Mouse (Mus musculus) naive thymus-derived CD4-positive, alpha-beta T cell, adult 2 months (primary cell): ENCODE results near the gene Jazf1.

Experiments used
- DNase-seq: peaks from one replicate; pipeline ENCODE4 v3.0.0-alpha.2; 2011; ENCODE audit warnings: low read depth

The Jazf1 gene

DNA sequence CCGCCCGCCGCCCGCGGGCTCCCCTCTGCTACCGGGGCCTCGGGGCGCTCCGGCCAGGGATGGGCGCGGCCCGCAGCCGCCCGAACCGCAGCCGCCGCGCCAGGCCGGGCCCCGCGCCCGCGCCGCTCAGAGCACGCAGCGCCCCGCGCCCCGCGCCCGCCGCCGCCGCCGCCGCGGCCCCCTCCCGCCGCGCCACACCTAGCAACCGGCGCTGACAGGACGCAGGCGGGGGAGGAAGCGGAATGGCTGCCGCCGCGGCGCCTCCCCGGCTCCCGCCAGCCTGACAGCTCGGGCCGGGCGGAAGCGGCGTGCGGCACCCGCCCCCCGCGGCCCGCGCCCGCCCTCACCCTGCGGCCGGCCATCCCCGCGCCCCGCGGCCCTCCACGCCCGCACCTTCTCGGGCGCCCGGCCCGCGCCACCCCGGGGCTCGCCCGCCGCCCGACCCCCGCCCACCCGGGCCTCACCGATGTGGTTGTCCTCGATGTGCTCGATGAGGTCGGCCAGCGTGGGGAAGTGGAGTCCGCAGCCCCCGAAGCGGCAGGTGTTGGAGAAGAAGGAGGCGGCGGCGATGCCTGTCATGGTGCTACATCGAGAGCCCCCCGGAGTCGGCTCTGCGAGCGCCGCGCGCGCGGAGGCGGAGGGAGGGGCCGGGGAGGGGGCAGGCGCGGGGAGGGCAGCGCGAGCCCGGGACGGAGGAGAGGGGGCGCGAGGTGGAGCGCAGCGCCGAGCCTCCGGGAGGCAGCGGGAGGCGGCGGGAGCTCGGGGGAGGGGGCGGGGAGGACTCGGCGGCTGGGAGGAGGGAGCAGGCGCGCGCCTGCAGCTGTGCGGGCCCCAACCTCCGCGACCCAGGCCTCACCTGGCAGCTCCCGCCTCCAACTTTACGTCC, at the start of gene Jazf1:
TSS of gene Jazf1 (minus strand) at position 643 of the 886 bp plus-strand sequence.
- DNase-seq = peak; percentile 55

GRCm38 (mm10) chr6:53117855-53118254, 49.4 kb upstream of the Jazf1 start:
- no peak for DNase-seq

DNA sequence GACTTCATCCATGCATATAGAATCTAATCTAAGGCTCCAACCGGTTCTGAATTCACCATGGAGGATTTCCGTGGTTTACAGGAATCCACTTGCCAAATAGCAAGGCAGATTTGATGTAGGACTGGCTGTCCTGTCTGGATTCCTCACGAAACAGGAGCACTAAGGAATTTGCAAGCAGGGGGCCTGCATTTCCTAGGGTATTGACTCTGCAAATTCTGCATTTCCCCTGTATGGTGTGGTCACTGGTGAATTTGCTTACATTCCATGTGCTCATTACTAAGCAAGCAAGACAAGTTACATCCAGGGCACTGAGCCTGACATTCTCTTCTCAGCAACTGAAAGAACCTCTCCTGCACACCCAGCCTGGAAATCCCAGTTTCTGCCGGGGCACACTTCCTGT, 18.4 kb upstream of the Jazf1 start:
- DNase-seq = no peak

DNA sequence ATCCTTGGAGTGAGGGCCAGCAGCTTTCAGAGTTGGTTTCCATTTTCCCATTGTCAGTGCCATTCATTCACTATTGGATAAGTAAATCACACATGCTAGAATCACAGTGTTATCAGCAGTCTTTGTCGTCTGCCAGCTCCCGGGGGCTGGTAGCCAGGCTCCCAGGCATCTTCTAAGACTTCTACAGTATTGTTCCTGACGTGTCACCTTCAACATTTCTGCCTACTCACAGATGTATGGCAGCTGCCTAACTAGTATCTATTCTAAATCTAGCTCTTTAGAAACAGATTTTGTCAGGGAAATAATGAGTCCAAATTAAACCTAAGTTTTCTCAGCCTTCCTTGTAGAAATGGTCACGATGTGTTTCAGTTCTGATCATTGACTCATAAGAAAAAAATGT, 12.8 kb upstream of the Jazf1 start:
- DNase-seq = no peak

DNA sequence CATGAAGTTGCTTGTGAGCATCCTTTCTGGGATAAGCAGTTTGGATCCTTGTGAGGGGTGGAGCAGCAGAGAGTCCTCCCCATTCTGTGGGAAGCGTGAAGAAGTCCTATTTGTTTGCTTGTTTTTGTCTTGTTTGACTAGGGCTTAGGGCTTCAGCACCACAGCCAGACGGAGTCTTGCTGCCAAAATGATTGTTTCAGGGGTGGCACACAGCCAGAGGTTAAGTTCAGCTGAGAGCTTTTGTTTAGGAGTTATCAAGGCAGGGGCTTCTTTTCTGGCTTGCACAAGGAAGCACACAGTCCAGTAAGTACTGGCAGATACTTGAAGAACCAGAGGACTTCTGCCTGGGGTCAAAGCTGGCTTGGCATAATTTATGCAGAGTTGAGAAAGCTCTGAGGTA, 10.2 kb upstream of the Jazf1 start:
- DNase-seq = no peak

GRCm38 (mm10) chr6:53071732-53072131, 3.3 kb upstream of the Jazf1 start:
- no peak for DNase-seq

- no peak for DNase-seq
Measured at GRCm38 (mm10) chr6:53069976-53070575, 1.6 kb upstream of the Jazf1 start.

GRCm38 (mm10) chr6:53068875-53069178, 396 bp upstream of the Jazf1 start:
- DNase-seq = no peak

DNA sequence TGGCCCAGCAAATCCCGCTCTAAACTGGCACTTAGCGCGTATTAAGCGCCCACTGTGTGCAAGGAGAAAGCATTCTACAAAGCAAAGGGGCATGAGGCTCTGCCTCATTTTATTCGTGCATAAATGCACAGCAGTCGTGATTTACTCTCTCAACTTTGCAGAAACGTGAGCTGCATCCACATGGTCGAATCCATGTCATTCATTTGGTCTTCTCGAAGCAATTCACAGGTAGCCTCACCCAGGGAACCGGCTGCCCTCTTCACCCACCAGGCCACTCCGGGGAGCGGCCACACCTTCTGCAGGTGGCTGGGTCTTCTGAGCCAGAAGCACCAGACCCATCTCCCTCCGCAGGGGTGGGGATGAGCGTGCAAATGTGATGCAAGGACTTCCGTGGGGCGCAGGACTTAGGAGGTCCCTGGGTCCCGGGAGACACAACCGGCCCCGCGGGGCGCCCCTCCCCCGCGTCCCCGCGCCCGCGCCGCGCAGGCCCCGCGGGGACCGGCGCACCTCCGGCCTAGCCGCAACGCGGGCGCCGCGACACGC, 914 bp downstream of the Jazf1 start:
- DNase-seq = peak; percentile 36

DNA sequence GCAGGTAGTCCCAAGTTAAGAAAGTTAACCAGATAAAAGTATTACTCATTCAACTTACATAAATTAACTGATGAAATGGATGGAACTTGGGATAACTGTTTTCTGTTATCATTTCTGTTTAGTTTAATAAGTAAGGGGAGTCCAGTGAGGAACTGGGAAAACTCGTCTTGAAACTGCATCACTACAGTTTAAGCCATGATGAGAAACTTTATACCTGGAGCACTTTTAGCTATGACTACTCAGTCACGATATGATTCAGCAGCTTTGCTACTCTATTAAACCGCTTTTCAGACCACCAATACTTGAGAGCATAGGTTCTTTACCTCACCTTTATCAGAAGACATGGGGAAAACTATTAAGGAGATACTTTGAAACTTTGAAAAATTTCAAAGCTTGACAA, 1.5 kb downstream of the Jazf1 start:
- DNase-seq = no peak

- no peak for DNase-seq
Measured at GRCm38 (mm10) chr6:53064070-53064469, 4.4 kb downstream of the Jazf1 start.

- no peak for DNase-seq
Measured at GRCm38 (mm10) chr6:53054909-53055308, 13.5 kb downstream of the Jazf1 start.

- no peak for DNase-seq
Measured at GRCm38 (mm10) chr6:53045501-53045900, 22.9 kb downstream of the Jazf1 start.

GRCm38 (mm10) chr6:53038176-53038575, 30.3 kb downstream of the Jazf1 start:
- no peak for DNase-seq

- no peak for DNase-seq
Measured at GRCm38 (mm10) chr6:53034362-53035011, 33.9 kb downstream of the Jazf1 start.

DNA sequence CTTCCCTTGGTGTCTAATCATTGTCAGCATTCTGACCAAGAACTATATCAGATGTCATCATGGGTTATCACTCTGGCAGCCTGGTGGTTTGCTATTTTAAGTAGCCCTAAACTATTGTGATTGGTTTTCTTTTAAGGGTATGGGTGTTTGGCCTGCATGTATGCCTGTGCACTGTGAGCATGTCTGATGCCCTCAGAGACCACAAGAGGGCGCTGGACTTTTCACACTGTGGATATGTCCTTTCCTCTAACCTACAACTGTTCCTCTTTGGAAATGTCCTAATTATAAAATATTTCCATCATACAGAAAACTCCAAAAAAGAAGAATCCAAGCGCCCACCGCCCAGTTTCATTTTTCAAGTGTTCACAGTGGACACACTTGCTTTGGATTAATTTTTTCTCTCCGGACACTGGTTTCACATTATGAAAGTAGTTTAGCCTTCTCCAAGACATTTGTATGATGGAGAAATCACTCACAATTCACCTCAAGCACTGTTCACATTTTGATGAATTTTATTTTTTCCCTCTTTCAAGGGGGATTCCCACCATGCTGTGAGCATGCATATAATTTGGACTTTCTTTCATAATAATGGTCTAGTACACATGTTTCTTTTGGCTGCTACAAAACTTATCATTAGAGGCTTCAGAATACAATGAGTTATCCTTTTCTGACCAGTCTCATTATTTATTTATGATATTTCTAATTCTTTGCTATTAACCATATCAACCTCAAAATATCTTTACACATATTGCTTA, 35.5 kb downstream of the Jazf1 start:
- peak; percentile 18 for DNase-seq

- no peak for DNase-seq
Measured at GRCm38 (mm10) chr6:53022069-53022468, 46.4 kb downstream of the Jazf1 start.

DNA sequence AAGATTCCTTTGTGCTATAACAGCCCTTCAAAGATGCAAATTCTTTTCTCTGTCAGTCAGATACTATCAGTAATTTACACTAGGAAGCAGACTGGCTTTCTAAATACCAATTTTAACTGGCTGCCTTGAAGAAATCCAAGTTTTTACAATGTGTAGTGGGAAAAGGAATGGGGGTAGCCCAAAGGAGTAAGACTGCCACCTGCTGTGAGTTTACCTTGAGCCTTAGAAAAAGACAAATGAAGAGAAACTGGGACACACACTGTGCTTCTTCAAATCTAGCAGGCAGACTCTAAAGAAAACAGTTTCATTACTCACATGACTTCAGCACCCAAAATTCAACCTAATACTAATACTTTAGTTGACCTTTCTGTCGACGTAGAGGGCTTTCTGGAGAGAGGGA, 47.4 kb downstream of the Jazf1 start:
- DNase-seq = no peak

GRCm38 (mm10) chr6:53017357-53018205, 50.9 kb downstream of the Jazf1 start:
- no peak for DNase-seq

DNA sequence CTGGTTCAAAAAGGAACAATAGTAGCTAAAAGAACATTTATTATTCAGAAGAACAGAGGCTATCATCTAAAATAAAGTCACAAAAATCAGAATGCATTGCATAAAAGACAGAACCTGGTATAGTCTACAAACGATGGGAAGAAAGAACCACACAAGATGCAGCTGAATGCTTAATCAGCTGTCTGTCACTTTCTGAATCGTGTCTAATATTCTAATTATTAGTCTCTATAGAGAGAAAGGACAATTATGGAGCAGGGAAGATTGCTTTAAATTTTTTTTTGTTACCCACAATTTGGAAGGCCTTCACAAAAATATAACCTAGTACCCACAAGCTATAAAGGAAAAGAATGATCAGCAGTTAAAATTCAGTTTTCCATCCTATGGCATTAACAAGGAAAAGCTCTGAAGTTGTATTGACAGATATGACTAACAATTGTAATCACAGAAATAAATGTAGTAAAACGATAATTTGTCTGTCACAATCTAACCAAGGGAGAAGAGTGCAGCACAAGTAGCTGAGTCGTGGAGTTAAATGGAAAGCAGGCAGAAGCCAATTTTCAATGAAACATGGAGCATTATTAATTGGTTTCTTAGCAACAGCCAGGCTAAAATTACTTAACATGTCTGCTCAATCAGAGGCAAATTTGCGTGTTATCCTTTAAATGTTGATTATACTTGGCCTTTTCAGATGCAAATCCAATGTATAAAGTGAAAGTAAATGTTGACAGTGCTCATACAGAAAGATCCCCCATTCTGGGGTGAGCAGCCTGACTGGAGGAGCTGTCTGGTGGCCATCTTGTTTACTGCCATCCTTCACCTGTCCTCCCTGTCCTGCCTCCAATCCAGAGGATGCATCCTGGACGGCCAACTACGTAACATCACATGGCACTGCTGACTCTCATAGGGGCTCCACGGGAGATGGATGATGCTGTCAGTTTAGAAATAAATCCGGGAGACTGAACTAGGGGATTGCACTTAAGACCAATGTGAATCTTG, 53.7 kb downstream of the Jazf1 start:
- DNase-seq = no peak
